Comparison of ENCODE assay signal across 9 mouse cellular contexts in genomic region chr7:34252030-34252429, GRCm38 (mm10). TPM values are rescaled to one million over a fixed set of nuclear protein-coding genes. Genes with fewer than 3 reads are reported as not detected.
DNase-seq lines count a peak whose midpoint lies in the region; ATAC-seq and TF ChIP-seq lines count a peak whose summit lies in the region.
"Had no signal": no experiment of that assay in that cellular context is flagged by ENCODE, and none has a peak within 500 bp of the region (broad histone marks: within the 10 kb centered on the region; RNA-seq: fewer than 3 reads in every experiment).

No protein-coding gene starts in this region.

- no peak overlapping the region for H3K4me3 ChIP-seq in forebrain, embryonic 15.5 days
- H3K4me3 ChIP-seq in forebrain, embryonic 12.5 days (replicated peaks), result no peak overlapping the region
- no peak overlapping the region for H3K4me3 ChIP-seq in lung, postnatal 0 days (ENCODE audit: low read depth, low read length)
- no peak overlapping the region for H3K4me3 ChIP-seq in midbrain, postnatal 0 days (ENCODE audit: low read depth, low read length)

- ATAC-seq in forebrain, embryonic 15.5 days (replicated peaks), result no peak
- no peak for ATAC-seq in forebrain, embryonic 12.5 days (ENCODE audit: low FRiP score)
- ATAC-seq in lung, postnatal 0 days, result no peak
- 0 out of 2 replicates have a peak, but pooled peaks have one; percentile 62 for ATAC-seq in common myeloid progenitor, adult 5-6 weeks (replicated peaks; ENCODE audit: low read depth, poor library complexity, severe bottlenecking)
- peak; percentile 60; the same call in 1 of the 2 replicates for ATAC-seq in midbrain, postnatal 0 days (ENCODE audit: low FRiP score)

- H3K4me2 ChIP-seq in forebrain, embryonic 15.5 days (replicated peaks), result no peak overlapping the region
- H3K4me2 ChIP-seq in forebrain, embryonic 12.5 days, result no peak overlapping the region
- H3K4me2 ChIP-seq in lung, postnatal 0 days (replicated peaks; ENCODE audit: low read depth, low read length), result no peak overlapping the region
- no peak overlapping the region for H3K4me2 ChIP-seq in midbrain, postnatal 0 days (ENCODE audit: low read depth, low read length, poor library complexity, severe bottlenecking)

- peak; percentile 69 for TF ChIP-seq CTCF in lung, postnatal 0 days (IDR thresholded peaks at IDR 0.05)
- TF ChIP-seq CTCF in midbrain, postnatal 0 days (IDR thresholded peaks at IDR 0.05), result peak; percentile 78

- H3K27me3 ChIP-seq in forebrain, embryonic 15.5 days, result no peaks in the 10 kb centered on the region
- no peaks in the 10 kb centered on the region for H3K27me3 ChIP-seq in forebrain, embryonic 12.5 days
- H3K27me3 ChIP-seq in lung, postnatal 0 days (replicated peaks; ENCODE audit: insufficient read depth, low read length), result no peaks in the 10 kb centered on the region
- no peaks in the 10 kb centered on the region for H3K27me3 ChIP-seq in midbrain, postnatal 0 days (ENCODE audit: insufficient read depth, low read length)

- 88% methylated on average over 2 of the region's 2 CpGs for WGBS in forebrain, embryonic 15.5 days
- WGBS in forebrain, embryonic 12.5 days, result 83% methylated on average over 2 of the region's 2 CpGs
- 75% methylated on average over 2 of the region's 2 CpGs for WGBS in lung, postnatal 0 days
- 77% methylated on average over 2 of the region's 2 CpGs for WGBS in midbrain, postnatal 0 days

- H3K4me1 ChIP-seq in forebrain, embryonic 15.5 days, result no peaks in the 10 kb centered on the region
- H3K4me1 ChIP-seq in forebrain, embryonic 12.5 days, result no peaks in the 10 kb centered on the region
- no peaks in the 10 kb centered on the region for H3K4me1 ChIP-seq in lung, postnatal 0 days (ENCODE audit: insufficient read depth, low read depth, low read length)
- H3K4me1 ChIP-seq in midbrain, postnatal 0 days (ENCODE audit: insufficient read depth, low read length), result no peaks in the 10 kb centered on the region

- no peak for TF ChIP-seq EP300 in lung, postnatal 0 days (IDR thresholded peaks at IDR 0.05)

- H3K36me3 ChIP-seq in forebrain, embryonic 15.5 days, result peaks cover 37% of the 10 kb centered on the region
- H3K36me3 ChIP-seq in forebrain, embryonic 12.5 days (replicated peaks), result peaks cover 28% of the 10 kb centered on the region
- H3K36me3 ChIP-seq in lung, postnatal 0 days (ENCODE audit: insufficient read depth, low read length), result peaks cover 44% of the 10 kb centered on the region
- H3K36me3 ChIP-seq in midbrain, postnatal 0 days (ENCODE audit: insufficient read depth, low read length), result peaks cover 48% of the 10 kb centered on the region

- no peak overlapping the region for H3K9ac ChIP-seq in forebrain, embryonic 15.5 days (replicated peaks)
- no peak overlapping the region for H3K9ac ChIP-seq in forebrain, embryonic 12.5 days
- H3K9ac ChIP-seq in lung, postnatal 0 days (replicated peaks; ENCODE audit: low read depth), result no peak overlapping the region
- no peak overlapping the region for H3K9ac ChIP-seq in midbrain, postnatal 0 days (replicated peaks; ENCODE audit: low read length, poor library complexity, severe bottlenecking)

- H3K9me3 ChIP-seq in forebrain, embryonic 15.5 days, result no peaks in the 10 kb centered on the region
- no peaks in the 10 kb centered on the region for H3K9me3 ChIP-seq in forebrain, embryonic 12.5 days
- H3K9me3 ChIP-seq in lung, postnatal 0 days (ENCODE audit: low read length), result no peaks in the 10 kb centered on the region
- H3K9me3 ChIP-seq in midbrain, postnatal 0 days (ENCODE audit: low read length), result no peaks in the 10 kb centered on the region

- peak; percentile 70 for DNase-seq in lung, postnatal 0 days (ENCODE audit: low spot score)
- DNase-seq in lung, postnatal 14 days, result no peak
- DNase-seq in midbrain, postnatal 0 days (ENCODE audit: low spot score), result peak; percentile 73
- DNase-seq in layer of hippocampus, adult 9-11 months, result no peak
- no peak for DNase-seq in spleen, postnatal 14 days (ENCODE audit: low spot score in 2 of 2)

- H3K27ac ChIP-seq in forebrain, embryonic 15.5 days (replicated peaks), result peak overlapping the region; percentile 52
- H3K27ac ChIP-seq in forebrain, embryonic 12.5 days, result no peak overlapping the region
- no peak overlapping the region for H3K27ac ChIP-seq in lung, postnatal 0 days (ENCODE audit: low read length)
- H3K27ac ChIP-seq in midbrain, postnatal 0 days (ENCODE audit: low read depth, low read length), result no peak overlapping the region

RNA-seq across cellular contexts. Expression of gene Gm6096, which starts 1.2 kb away (rescaled TPM):
- polyA plus RNA-seq in forebrain, embryonic 15.5 days (2015; fragmentation: Nextera tagmentation; extraction: Ambion mirVana), result not detected in 2 replicates
- polyA plus RNA-seq in forebrain, embryonic 12.5 days (2016; fragmentation: Nextera tagmentation; extraction: Ambion mirVana), result not detected in 2 replicates
- polyA plus RNA-seq in lung, postnatal 0 days (2015; fragmentation: Nextera tagmentation; extraction: Ambion mirVana), result not detected in 2 replicates
- not detected in 2 replicates for total RNA-seq in common myeloid progenitor, adult 5-6 weeks (2017)
- not detected in 2 replicates for total RNA-seq in midbrain, postnatal 0 days (2014; rRNA removed)
- polyA plus RNA-seq in midbrain, postnatal 0 days (2015; fragmentation: Nextera tagmentation; extraction: Ambion mirVana), result not detected in 2 replicates
- polyA plus RNA-seq: large intestine, adult 2 months had no signal

RNA-seq across cellular contexts. Expression of gene Gpi1, which starts 21.9 kb away (rescaled TPM):
- polyA plus RNA-seq in forebrain, embryonic 15.5 days (2015; fragmentation: Nextera tagmentation; extraction: Ambion mirVana), result 173 and 180 TPM in 2 replicates
- polyA plus RNA-seq in forebrain, embryonic 12.5 days (2016; fragmentation: Nextera tagmentation; extraction: Ambion mirVana), result 260 and 266 TPM in 2 replicates
- polyA plus RNA-seq in lung, postnatal 0 days (2015; fragmentation: Nextera tagmentation; extraction: Ambion mirVana), result 122 and 123 TPM in 2 replicates
- total RNA-seq in common myeloid progenitor, adult 5-6 weeks (2017), result 250 and 350 TPM in 2 replicates
- total RNA-seq in midbrain, postnatal 0 days (2014; rRNA removed), result 300 and 325 TPM in 2 replicates
- 357 and 374 TPM in 2 replicates for polyA plus RNA-seq in midbrain, postnatal 0 days (2015; fragmentation: Nextera tagmentation; extraction: Ambion mirVana)

RNA-seq across cellular contexts. Expression of gene Pdcd2l, which starts 55.6 kb away (rescaled TPM):
- polyA plus RNA-seq in forebrain, embryonic 15.5 days (2015; fragmentation: Nextera tagmentation; extraction: Ambion mirVana), result 78.1 and 80.6 TPM in 2 replicates
- 64.1 and 67.5 TPM in 2 replicates for polyA plus RNA-seq in forebrain, embryonic 12.5 days (2016; fragmentation: Nextera tagmentation; extraction: Ambion mirVana)
- polyA plus RNA-seq in lung, postnatal 0 days (2015; fragmentation: Nextera tagmentation; extraction: Ambion mirVana), result 34.0 and 37.9 TPM in 2 replicates
- total RNA-seq in common myeloid progenitor, adult 5-6 weeks (2017), result 40.1 and 55.1 TPM in 2 replicates
- total RNA-seq in midbrain, postnatal 0 days (2014; rRNA removed), result 35.0 and 39.7 TPM in 2 replicates
- polyA plus RNA-seq in midbrain, postnatal 0 days (2015; fragmentation: Nextera tagmentation; extraction: Ambion mirVana), result 64.4 and 68.0 TPM in 2 replicates

Comparison
In these comparisons a context has a peak if more than half of its experiments do, and no peak if none do; other contexts are left out.
1. DNase-seq: peak in lung, postnatal 0 days (single experiment) and midbrain, postnatal 0 days (single experiment); none in lung, postnatal 14 days (single experiment), layer of hippocampus, adult 9-11 months (single experiment) and spleen, postnatal 14 days (0 of 2).
2. ATAC-seq: peak in common myeloid progenitor, adult 5-6 weeks (single experiment) and midbrain, postnatal 0 days (single experiment); none in forebrain, embryonic 15.5 days (single experiment), forebrain, embryonic 12.5 days (single experiment) and lung, postnatal 0 days (single experiment).